Mouse (Mus musculus) splenic B cell, adult 2 months (primary cell): ENCODE results near the gene Tex9.

Source experiments
- DNase-seq: peaks from one replicate; pipeline ENCODE4 v3.0.0-alpha.2; 2011; ENCODE audit warnings: low read depth, low spot score
- H3K27me3 ChIP-seq: 2 replicates; pipeline ENCODE4 v1.6.1; 2012; ENCODE audit warnings: mild to moderate bottlenecking, low read length, moderate library complexity, mixed read lengths; ENCODE audit not compliant: control insufficient read depth, poor library complexity, insufficient read depth, severe bottlenecking
- H3K36me3 ChIP-seq: 2 replicates; pipeline ENCODE4 v1.6.1; 2012; ENCODE audit warnings: mild to moderate bottlenecking, low read length, moderate library complexity, mixed read lengths; ENCODE audit not compliant: control insufficient read depth, poor library complexity, insufficient read depth, severe bottlenecking

The Tex9 gene

GRCm38 (mm10) chr9:72437822-72438701, 54.0 kb downstream of the Tex9 start, which contains the start of gene Mns1:
Mns1 (plus strand) TSS chr9:72438011.
- Histone ChIP-seq H3K36me3 (no peaks in the 10 kb centered on the region), H3K27me3 (no peaks in the 10 kb centered on the region)
- DNase-seq = peak; percentile 94

GRCm38 (mm10) chr9:72434876-72435275, 57.1 kb downstream of the Tex9 start:
- no peaks in the 10 kb centered on the region for H3K27me3 ChIP-seq
- DNase-seq = no peak
- H3K36me3 ChIP-seq = no peaks in the 10 kb centered on the region

- no peaks in the 10 kb centered on the region for H3K27me3 ChIP-seq
- DNase-seq = no peak
Measured at GRCm38 (mm10) chr9:72427861-72428260, 64.2 kb downstream of the Tex9 start.

GRCm38 (mm10) chr9:72425300-72425850, 66.6 kb downstream of the Tex9 start:
- H3K27me3 ChIP-seq = no peaks in the 10 kb centered on the region
- DNase-seq = no peak
- no peaks in the 10 kb centered on the region for H3K36me3 ChIP-seq

More at GRCm38 (mm10) chr9:72427861-72428260, 64.2 kb downstream of the Tex9 start:
- H3K36me3 ChIP-seq = no peaks in the 10 kb centered on the region

GRCm38 (mm10) chr9:72422753-72423152, 69.3 kb downstream of the Tex9 start:
- H3K27me3 ChIP-seq = no peaks in the 10 kb centered on the region
- DNase-seq = no peak
- H3K36me3 ChIP-seq = no peaks in the 10 kb centered on the region

GRCm38 (mm10) chr9:72422284-72422683, 69.7 kb downstream of the Tex9 start:
- H3K36me3 ChIP-seq = no peaks in the 10 kb centered on the region
- DNase-seq = no peak
- no peaks in the 10 kb centered on the region for H3K27me3 ChIP-seq

GRCm38 (mm10) chr9:72420490-72420889, 71.5 kb downstream of the Tex9 start:
- Histone ChIP-seq H3K27me3 (no peaks in the 10 kb centered on the region), H3K36me3 (no peaks in the 10 kb centered on the region)
- no peak for DNase-seq

GRCm38 (mm10) chr9:72418443-72418842, 73.6 kb downstream of the Tex9 start:
- no peak for DNase-seq
- no peaks in the 10 kb centered on the region for H3K27me3 ChIP-seq
- H3K36me3 ChIP-seq = no peaks in the 10 kb centered on the region

- DNase-seq = no peak
- no peaks in the 10 kb centered on the region for H3K27me3 ChIP-seq
- no peaks in the 10 kb centered on the region for H3K36me3 ChIP-seq
Measured at GRCm38 (mm10) chr9:72411746-72412145, 80.3 kb downstream of the Tex9 start.

- no peak for DNase-seq
- no peaks in the 10 kb centered on the region for H3K36me3 ChIP-seq
- H3K27me3 ChIP-seq = no peaks in the 10 kb centered on the region
Measured at GRCm38 (mm10) chr9:72409381-72410225, 82.4 kb downstream of the Tex9 start.

GRCm38 (mm10) chr9:72408131-72408586, 83.9 kb downstream of the Tex9 start:
- Histone ChIP-seq H3K27me3 (no peaks in the 10 kb centered on the region), H3K36me3 (no peaks in the 10 kb centered on the region)
- peak; percentile 86 for DNase-seq

- no peaks in the 10 kb centered on the region for H3K27me3 ChIP-seq
- DNase-seq = no peak
Measured at GRCm38 (mm10) chr9:72405882-72406638, 86.0 kb downstream of the Tex9 start.

GRCm38 (mm10) chr9:72404934-72405333, 87.1 kb downstream of the Tex9 start:
- Histone ChIP-seq H3K27me3 (no peaks in the 10 kb centered on the region), H3K36me3 (no peaks in the 10 kb centered on the region)
- DNase-seq = no peak

More at GRCm38 (mm10) chr9:72405882-72406638, 86.0 kb downstream of the Tex9 start:
- no peaks in the 10 kb centered on the region for H3K36me3 ChIP-seq

GRCm38 (mm10) chr9:72404446-72404845, 87.6 kb downstream of the Tex9 start:
- Histone ChIP-seq H3K27me3 (no peaks in the 10 kb centered on the region), H3K36me3 (no peaks in the 10 kb centered on the region)
- no peak for DNase-seq
